39 mouse cellular contexts compared by ENCODE assay signal in genomic region chr7:25494649-25495048, GRCm38 (mm10). TPM values are rescaled to one million over a fixed set of nuclear protein-coding genes. Genes with fewer than 3 reads are reported as not detected.
"Had no signal": no experiment of that assay in that cellular context is flagged by ENCODE, and none has a peak within 500 bp of the region (broad histone marks: within the 10 kb centered on the region; RNA-seq: fewer than 3 reads in every experiment).

No protein-coding gene starts in this region.

- H3K9me3 ChIP-seq: limb, embryonic 10.5 days; limb, embryonic 12.5 days; limb, embryonic 13.5 days; limb, embryonic 15.5 days; liver, embryonic 12.5 days; liver, embryonic 13.5 days; liver, embryonic 15.5 days; lung, embryonic 15.5 days; megakaryocyte, embryonic 14.5 days; midbrain, embryonic 12.5 days; midbrain, embryonic 13.5 days; midbrain, embryonic 15.5 days; neural tube, embryonic 12.5 days; neural tube, embryonic 13.5 days had no signal

- ATAC-seq: liver, embryonic 12.5 days; liver, postnatal 0 days; lung, postnatal 0 days; midbrain, embryonic 13.5 days; midbrain, embryonic 15.5 days; midbrain, embryonic 16.5 days had no signal

- H3K9ac ChIP-seq: limb, embryonic 12.5 days; limb, embryonic 13.5 days; limb, embryonic 15.5 days; liver, embryonic 12.5 days; liver, embryonic 13.5 days; liver, embryonic 14.5 days; liver, embryonic 15.5 days; liver, postnatal 0 days; lung, embryonic 14.5 days; lung, embryonic 15.5 days; midbrain, embryonic 12.5 days; midbrain, embryonic 13.5 days; midbrain, embryonic 15.5 days; neural tube, embryonic 12.5 days; neural tube, embryonic 13.5 days had no signal

- H3K4me1 ChIP-seq: limb, embryonic 10.5 days; limb, embryonic 12.5 days; limb, embryonic 13.5 days; limb, embryonic 15.5 days; liver, embryonic 12.5 days; liver, embryonic 13.5 days; liver, embryonic 15.5 days; lung, embryonic 15.5 days; megakaryocyte, embryonic 14.5 days; midbrain, embryonic 12.5 days; midbrain, embryonic 13.5 days; midbrain, embryonic 15.5 days; neural tube, embryonic 12.5 days; neural tube, embryonic 13.5 days had no signal

- H3K36me3 ChIP-seq: limb, embryonic 10.5 days; limb, embryonic 12.5 days; limb, embryonic 13.5 days; limb, embryonic 15.5 days; liver, embryonic 12.5 days; liver, embryonic 13.5 days; liver, embryonic 15.5 days; lung, embryonic 15.5 days; midbrain, embryonic 12.5 days; midbrain, embryonic 13.5 days; midbrain, embryonic 15.5 days; neural tube, embryonic 12.5 days; neural tube, embryonic 13.5 days had no signal

- H3K4me2 ChIP-seq: limb, embryonic 12.5 days; limb, embryonic 13.5 days; limb, embryonic 15.5 days; liver, embryonic 11.5 days; liver, embryonic 12.5 days; liver, embryonic 13.5 days; liver, embryonic 15.5 days; lung, embryonic 14.5 days; lung, embryonic 15.5 days; midbrain, embryonic 12.5 days; midbrain, embryonic 13.5 days; midbrain, embryonic 15.5 days; neural tube, embryonic 12.5 days; neural tube, embryonic 13.5 days had no signal

- DNase-seq: left cerebral cortex, postnatal 4 days; liver; liver, embryonic 13.5 days; liver, postnatal 0 days; lung, adult 18-20 months; lung, adult 2 months; lung, embryonic 14.5 days; lung, postnatal 10 days; lung, postnatal 14 days; lung, postnatal 36 days; lung, postnatal 4 days; midbrain, embryonic 14.5 days had no signal

- H3K4me3 ChIP-seq: limb, embryonic 10.5 days; limb, embryonic 12.5 days; limb, embryonic 13.5 days; limb, embryonic 15.5 days; liver, embryonic 12.5 days; liver, embryonic 13.5 days; liver, embryonic 15.5 days; lung, embryonic 15.5 days; megakaryocyte, embryonic 14.5 days; midbrain, embryonic 12.5 days; midbrain, embryonic 13.5 days; midbrain, embryonic 15.5 days; myocyte; neural tube, embryonic 12.5 days; neural tube, embryonic 13.5 days had no signal

- H3K27ac ChIP-seq: limb, embryonic 10.5 days; limb, embryonic 12.5 days; limb, embryonic 13.5 days; limb, embryonic 15.5 days; liver, embryonic 12.5 days; liver, embryonic 13.5 days; liver, embryonic 14.5 days; liver, embryonic 15.5 days; lung, embryonic 15.5 days; macrophage; midbrain, embryonic 12.5 days; midbrain, embryonic 13.5 days; midbrain, embryonic 15.5 days; neural tube, embryonic 12.5 days; neural tube, embryonic 13.5 days had no signal

- H3K27me3 ChIP-seq: limb, embryonic 12.5 days; limb, embryonic 13.5 days; limb, embryonic 15.5 days; liver, embryonic 12.5 days; liver, embryonic 13.5 days; liver, embryonic 15.5 days; lung, embryonic 15.5 days; megakaryocyte, embryonic 14.5 days; midbrain, embryonic 12.5 days; midbrain, embryonic 13.5 days; midbrain, embryonic 15.5 days; neural tube, embryonic 12.5 days; neural tube, embryonic 13.5 days had no signal

RNA-seq across cellular contexts. Expression of gene Ceacam1, which starts 17.2 kb away (rescaled TPM):
- polyA plus RNA-seq: myocyte had no signal

RNA-seq across cellular contexts. Expression of gene Ceacam2, which starts 45.0 kb away (rescaled TPM):
- total RNA-seq: left cerebral cortex, postnatal 4 days; liver, adult 2 months; megakaryocyte-erythroid progenitor cell, adult 5-6 weeks; midbrain, postnatal 0 days; monocyte, adult 5-6 weeks had no signal
- polyA plus RNA-seq: limb, embryonic 10.5 days; limb, embryonic 11.5 days; limb, embryonic 14.5 days; limb, embryonic 15.5 days; liver, embryonic 11.5 days; liver, embryonic 12.5 days; liver, embryonic 15.5 days; liver, embryonic 16.5 days; liver, postnatal 0 days; lung, embryonic 14.5 days; lung, postnatal 0 days; midbrain, embryonic 12.5 days; midbrain, embryonic 13.5 days; midbrain, embryonic 16.5 days; midbrain, postnatal 0 days; myocyte; neural tube, embryonic 11.5 days; neural tube, embryonic 12.5 days had no signal
